Mouse (Mus musculus) ES-Bruce4 (cell line): Measurements from ENCODE around the gene Gpr34.

Experiments used
- CTCF ChIP-seq: IDR thresholded peaks from one replicate; pipeline ENCODE4 v1.8.1; 2011; ENCODE audit warnings: low read depth, low read length
- EP300 ChIP-seq: IDR thresholded peaks from 2 replicates; pipeline ENCODE4 v1.6.1; 2011; ENCODE audit warnings: low read depth, low read length; ENCODE audit not compliant: insufficient read depth
- POLR2A ChIP-seq: IDR thresholded peaks from one replicate; pipeline ENCODE4 v1.8.1; 2011; ENCODE audit warnings: low read length; ENCODE audit not compliant: insufficient read depth

DNA sequence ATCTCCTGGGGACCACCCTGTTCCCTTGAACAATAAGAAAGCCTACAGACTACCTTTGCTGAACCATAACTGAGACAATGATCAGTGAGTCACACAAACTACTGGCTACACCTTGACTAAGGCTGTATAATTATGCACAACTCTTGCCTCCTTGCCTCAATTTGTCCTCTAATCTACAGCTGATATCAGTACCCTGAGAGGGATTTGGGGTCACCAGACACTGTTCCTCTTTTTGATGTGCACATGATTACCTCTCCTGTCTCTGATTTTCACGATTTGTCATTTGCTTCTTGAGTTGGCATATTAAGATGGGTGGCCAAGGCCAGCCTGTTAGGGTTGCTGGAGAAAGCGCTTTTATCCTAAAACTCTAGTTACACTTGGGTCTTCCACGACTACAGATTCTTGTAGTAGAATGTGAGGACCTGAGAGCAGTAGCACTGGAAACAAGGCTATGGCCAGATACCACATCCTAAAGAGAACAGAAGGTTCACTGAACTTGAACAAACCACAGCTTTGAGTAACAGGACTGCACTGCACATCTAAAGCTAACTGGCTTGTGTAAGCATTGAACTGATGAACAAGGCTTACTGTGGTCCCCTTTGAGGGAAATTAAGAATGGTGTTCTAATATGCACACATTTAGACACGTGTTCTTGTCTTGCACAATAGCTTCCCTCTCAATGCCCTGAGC lies 27.5 kb downstream of the Gpr34 start:
- TF ChIP-seq CTCF = no peak
- no peak for TF ChIP-seq POLR2A
- no peak for TF ChIP-seq EP300
